Mouse (Mus musculus) thymus, postnatal 36 days (tissue): ENCODE measurements around the gene Mrps7.

Experiments
- DNase-seq, 2 experiments: peaks; one replicate each; pipeline ENCODE4 v3.0.0; 2022; ENCODE audit warnings: mixed read lengths in 2 of 2

Gene Mrps7

DNA sequence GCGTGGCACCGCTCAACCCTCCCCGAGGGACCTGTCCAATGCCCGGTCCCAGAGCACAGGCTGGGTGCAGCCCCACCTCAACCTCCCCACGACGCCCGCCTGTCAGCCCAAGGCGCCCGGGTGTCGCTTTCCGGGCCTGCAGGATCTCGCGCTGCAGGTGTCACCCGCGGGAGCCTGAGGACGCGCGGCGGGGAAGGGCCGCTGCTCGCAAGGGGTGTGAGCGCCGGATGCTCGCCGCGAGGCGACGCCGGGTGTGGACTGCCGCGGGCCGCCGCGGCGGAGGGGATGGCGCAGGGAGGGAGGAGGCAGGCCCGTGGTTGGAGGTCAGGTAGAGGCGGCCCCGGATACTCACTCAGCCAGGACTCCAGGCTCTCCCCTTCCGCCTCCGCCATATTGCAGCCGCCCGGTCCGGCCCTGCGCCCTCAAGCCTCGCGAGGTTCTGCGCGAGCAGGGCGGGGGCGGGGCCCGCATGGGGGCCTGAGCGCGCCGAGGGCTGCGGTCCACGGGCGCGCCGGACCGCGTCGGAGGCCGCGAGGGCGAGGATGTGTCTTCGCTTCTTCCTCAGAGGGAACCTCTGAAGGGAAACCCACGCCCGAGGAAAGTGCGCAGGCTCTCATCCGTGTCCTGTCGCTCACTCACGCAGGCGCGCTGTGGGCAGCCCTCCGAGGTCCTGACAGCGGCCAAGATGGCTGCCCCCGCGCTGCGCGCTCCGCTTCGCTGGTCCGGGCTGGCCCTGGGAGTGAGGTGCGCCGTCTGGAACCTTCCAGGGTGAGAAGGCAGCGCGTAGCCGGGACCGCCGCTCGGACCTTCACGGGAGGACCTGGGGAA, at the start of gene Mrps7, which contains the start of gene Gga3:
TSS of gene Mrps7 (plus strand) at position 450 of the 828 bp plus-strand sequence.
TSS of gene Gga3 (minus strand) at position 576 of the 828 bp plus-strand sequence.
- DNase-seq, result peak; percentile 92

DNA sequence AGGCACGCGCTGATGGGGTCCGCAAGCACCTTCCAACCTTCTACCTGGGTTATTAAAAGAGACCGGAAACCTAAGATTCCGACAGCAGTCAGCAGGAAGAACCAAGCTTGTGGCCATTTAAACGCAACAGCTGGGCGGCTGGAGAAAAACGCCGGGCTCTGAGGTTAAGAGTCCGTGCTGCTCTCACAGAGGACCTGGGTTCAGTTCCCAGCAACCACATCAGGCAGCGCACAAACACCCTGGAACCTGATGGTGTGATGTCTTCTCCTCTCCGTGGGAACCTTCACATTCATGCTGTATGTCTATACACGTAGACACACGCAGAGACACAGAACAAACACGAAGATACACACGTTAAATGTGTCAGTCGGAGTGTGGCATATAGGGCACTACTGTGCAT, 48.0 kb upstream of the Mrps7 start:
- no peak for DNase-seq

DNA sequence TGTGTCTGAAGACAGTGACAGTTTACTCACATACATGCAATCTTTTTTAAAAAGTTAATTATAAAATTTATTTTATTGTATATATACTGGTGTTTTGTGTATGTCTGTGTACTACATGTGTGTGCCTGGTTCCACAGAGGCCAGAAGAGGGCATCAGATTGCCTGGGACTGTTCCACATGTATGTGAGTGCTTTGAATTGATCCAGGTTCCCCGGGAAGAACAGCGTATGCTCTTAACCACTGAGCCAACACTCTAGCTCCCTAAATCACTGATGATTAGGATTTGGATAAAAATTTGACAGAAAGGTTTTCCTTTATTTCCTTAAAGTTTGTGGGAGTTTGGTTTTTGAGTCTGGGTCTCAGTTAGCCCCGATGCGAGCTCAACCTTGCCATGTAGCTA, 40.3 kb upstream of the Mrps7 start:
- DNase-seq, result peak in 1 of 2 experiments; percentile 14

DNA sequence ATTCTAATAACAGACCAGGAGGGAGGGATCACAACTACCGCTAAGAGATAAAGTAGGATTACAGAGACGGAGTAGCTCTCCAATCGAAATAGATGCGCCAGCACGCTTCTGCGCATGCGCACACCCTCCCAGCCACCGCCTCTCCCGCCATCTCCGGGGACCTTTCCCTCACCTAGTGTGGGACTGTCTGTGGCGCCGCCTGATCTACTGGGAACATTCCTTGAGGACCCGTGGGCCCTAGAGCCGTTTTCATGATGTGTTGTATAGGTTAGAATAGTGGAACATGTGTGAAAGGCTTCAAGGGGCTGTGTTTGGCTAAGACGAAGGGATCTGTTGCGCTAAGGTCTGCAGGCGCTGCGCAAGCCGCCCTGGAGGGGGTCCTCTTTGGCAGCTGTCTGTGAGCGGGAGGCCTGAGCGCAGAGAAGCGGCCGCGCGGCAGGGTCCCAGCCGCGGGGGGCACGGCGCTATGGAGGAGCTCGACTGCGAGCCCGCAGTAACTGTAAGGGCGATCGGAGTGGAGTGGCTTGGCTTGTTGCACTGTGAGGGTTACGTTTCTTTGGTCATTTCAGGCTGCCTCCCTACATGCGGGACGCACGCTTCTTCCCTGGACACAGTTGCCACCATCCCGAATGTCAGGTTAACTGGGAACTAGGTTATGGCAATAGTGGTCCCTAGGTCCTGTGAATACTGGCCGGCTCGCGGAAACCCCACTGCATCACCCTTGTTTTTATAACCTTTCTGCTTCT, 39.5 kb upstream of the Mrps7 start, which contains the start of gene Nup85:
TSS of gene Nup85 (plus strand) at position 371 of the 746 bp plus-strand sequence.
- DNase-seq, result peak; percentile 96 to 97

DNA sequence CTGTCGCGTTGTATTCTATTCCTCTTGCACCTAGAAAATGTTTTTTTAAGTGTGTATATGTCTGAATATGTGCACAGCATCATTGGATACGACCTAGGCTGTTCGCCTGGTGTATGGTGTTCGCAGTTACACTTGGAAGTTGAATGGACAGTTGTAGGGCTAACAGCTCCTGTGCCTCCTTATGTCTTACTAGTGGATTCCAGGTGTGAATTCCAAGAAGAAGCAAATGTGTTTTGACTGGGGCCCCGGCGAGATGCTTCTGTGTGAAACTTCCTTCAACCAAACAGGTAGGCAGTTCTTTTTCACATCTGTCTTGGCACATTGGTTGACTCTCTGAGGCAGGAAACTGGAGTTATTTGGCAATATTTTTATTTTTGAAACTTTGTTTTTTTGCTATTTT, 38.8 kb upstream of the Mrps7 start:
- DNase-seq, result no peak

DNA sequence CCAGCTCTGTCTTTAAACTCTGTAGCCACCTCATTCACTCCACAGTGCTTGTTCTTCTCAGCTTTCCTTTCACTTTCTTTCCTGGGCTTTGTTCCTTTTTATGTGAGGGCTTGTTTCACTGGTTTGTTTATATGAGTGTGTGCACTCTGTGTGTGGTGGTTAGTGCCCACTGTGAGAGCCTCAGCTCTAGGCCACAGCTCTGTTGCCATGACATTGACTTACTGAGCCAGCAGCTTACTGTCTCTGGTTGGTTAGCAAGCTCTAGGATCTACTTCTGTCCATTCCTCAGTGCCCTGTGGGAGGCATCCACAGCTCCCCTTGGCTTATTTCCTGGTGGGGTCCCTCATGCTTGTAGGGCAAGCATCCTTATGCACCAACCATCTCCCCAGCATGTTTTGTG, 24.6 kb upstream of the Mrps7 start:
- no peak for DNase-seq

DNA sequence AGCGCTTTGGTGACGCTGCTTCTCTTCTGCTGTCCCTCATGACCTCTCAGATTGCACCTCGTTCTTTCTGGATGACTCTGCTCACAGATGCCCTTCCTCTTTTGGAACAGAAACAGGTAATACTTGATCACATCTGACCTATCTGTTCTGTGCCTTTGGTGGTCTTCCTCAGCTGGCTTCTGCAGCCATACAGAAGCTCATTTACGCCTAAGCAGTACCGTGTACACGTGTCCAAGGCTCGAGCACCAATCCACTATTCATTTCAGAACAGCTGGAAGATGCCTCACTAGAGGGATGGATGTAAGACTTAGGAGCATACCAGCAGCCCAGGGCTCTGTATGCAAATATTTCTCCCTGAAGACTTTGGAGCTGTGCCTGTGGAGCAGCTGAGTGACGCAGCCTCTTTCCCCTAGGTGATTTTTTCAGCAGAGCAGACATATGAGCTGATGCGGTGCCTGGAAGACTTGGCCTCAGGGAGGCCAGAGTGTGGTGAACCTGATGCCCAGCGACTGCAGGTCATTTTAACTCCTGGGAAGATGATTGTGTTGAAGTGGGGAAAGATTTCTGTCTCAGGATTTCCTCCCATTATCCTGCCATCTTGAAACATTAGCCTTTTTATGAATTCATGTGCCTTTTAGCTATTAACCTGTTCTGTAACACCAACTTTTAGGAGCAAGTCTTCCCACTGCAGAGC, 20.7 kb upstream of the Mrps7 start:
- no peak for DNase-seq

DNA sequence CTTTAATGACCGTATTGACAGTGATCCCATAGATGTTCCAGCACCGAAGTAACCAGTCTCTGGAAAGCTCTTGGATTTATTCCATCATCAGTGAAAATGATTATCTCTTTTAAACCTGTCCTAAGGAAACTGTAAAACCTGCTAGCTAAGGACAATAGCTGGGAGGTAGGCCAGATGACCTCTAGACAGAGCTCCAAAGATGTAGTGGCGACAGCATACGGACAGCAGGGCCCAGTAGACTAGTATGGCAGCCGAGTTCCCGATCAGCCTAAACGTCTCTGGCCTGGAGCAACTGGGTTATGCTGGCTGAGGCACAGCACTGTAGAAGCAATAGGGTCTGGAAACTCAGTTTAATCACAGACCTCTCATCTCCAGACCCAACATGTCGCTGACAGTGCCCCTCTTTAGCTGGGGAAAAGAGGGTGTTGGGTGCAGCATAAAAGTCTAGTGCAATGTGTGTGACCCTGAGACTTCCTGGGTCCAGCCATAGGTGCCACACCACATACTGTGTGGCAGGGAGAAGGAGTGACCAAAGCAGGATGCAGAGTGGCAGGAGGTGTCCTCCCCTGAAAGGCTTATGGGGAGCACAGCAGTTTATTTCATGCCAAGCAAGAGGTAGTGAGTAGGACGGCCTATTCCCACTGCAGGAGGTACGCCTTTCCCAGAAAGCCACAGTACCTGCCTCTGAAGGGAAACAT, 19.2 kb upstream of the Mrps7 start:
- DNase-seq, result no peak

DNA sequence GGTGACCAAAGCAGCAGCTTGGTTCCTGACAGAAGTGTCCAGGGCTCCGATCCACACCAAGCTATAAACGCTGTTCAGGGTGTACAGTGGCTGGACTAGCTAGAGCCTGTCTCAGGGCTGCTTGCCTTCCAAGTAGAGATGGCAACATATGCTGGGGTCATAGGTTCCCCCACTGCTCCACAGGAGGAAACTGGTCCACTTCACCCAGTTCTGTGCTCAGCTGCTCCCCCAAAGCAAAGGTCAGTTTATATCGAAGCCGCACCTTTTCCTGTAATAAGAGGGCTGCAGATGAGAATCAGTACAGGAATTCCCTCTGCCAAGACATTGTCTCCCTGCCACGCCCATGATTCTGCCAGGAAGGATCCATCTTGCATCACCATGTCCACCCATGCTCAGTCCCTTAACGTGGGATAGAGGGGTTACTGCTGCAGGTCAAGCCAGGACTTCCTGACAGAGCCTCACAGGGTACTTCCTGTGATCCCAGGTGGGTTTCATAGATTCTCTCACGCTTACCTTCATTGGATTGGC, 18.1 kb upstream of the Mrps7 start:
- no peak for DNase-seq

DNA sequence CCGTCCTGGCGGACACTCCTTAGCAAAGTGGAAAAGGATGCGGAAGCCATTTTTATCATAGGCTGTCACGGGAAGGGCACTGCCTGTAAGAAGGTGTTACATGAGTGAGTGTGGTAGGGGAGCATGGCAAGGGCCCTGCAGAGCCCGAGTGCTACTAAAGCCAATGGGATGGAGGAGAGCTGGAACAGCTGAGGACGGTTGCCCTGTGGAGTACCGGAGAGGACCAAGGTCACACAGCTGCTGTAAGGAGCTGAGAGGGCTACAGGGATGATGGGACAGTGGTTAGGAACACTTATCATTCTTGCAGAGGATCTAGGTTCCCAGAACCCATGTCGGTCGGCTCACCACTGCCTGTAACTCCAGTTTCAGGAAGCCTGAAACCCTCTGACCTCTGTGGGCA, 17.3 kb upstream of the Mrps7 start:
- DNase-seq, result no peak

DNA sequence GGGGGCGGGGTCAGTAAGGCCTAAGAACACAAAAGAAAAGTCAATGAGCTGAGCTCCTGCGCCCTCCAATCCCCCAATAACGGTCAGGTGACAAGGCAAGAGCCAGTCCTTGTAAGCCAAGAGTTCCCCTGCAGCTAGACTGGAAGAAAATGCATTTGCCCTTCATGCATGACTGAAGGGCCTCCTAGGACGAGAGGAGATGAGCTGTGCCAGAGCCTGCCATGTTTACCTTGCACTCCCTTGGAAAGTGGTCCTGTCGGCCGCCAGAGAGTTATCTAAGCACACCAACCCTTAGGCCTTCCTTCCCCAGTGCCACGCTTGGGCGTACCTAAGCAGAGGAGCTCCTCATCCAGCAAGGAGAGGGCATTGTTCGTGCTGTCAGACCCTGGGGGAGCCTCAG, 15.7 kb upstream of the Mrps7 start:
- DNase-seq, result no peak

DNA sequence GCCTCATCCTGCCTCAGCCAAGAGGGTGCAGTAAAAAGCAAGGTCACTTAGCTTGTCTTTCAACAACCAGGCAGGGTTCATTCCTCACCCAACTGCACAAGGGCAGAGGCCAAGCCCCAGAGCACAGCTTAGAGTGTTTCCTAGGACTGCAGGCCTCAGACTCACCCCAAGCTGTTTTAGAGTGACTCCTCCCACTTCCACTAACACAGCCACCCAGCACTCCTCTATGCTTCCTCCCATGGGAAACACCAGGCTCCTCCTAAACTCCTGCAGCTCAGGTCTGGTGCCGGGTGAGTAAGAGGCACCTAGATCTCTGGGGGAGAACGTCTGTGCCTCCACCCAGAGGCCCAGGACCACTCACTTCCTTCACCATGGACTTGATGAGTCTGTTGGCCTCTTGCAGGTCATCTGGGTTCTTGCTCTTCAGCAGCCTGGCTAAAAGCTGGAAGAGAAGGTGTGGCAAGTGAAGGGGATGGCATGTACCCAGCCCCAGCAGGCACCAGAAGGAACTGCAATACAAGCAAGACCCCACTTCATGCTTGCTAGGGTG, 13.1 kb upstream of the Mrps7 start:
- no peak for DNase-seq

DNA sequence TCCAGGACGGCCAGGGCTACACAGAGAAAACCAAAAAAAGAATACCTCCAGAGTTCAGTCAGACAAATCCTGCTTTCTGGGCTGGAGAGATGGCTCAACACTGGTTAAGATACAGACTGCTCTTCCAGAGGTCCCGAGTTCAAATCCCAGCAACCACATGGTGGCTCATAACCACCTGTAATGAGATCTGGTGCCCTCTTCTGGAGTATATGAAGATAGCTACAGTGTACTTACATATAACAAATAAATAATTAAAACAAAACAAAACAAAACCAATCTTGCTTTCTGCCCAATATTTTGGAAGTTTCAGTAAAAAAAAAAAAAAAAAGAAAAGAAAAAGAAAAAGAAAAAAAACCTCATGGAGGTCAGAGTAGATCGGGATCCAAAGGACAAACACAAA, 8.5 kb upstream of the Mrps7 start:
- no peak for DNase-seq

DNA sequence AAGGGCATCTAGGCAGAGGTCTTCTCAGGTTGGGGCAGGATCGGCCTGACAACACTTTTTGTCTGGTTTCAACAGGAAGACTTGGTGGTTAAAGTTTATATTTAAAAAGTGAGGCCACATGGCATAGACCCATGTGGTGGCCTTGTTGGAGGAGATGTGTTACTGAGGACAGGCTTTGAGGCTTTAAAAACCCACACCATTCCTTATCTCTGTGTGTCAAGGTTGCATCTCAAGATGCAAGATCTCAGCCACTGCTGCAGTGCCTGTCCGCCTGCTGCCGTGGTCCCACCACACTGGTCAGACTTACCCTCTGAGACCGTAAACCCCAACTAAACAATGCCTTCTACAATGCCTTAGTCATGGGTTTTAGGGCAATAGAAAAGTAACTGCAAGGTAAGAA, 5.4 kb upstream of the Mrps7 start:
- no peak for DNase-seq

DNA sequence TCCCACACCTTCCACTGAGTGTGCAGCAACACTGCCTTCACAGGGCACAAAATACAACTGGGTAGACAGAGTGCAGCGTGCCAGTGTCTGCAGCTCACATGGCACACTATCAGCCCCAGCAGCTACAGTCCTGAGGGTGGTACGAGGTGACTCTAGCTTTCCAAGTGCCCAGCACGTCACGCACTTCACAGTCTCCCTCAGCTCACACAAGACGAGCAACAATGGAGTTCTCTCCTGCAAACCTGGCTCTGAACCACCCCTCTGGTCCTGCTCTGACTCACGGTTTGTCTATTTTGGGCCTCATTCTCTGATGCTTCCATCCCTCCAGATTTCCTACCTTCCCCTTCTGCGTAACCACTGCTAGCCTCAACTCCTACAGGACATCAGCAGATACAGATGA, 4.0 kb upstream of the Mrps7 start:
- no peak for DNase-seq

DNA sequence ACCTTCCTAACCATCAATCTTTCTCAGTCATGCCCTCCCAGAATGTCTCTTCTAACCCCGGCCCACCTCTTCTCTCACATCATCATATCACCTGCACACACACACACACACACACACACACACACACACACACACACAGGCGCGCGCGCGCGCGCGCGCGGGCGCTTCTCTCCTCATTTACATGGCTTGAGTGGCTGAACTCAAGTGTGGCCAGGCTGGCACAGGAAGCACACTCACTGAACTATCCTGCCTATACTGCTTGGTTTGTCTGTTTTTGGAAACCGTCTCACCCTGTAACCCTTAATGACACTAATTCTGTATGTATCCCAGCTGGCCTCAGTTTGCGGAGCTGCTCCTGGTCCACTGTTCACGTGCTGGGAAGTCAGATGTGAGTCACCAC, 3.0 kb upstream of the Mrps7 start:
- no peak for DNase-seq

DNA sequence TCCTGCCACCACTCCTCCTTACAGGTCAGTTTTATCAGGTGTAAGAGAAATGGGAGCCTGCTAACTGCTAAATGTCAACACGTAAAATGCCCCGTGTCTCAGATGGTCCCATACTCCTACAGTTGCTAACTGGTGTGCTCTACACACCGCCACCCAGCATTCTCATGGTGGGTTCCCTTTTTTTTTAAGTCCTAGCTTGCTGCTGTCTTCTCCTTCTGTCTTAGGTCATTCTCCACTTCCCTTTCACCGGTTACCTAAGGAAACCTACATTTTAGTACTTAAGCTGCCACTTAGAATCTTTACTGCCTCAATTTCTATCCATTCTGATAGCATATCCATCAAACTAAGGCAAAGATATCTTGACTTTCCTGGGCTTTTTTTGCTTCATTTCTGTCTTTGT, 2.6 kb upstream of the Mrps7 start:
- DNase-seq, result no peak

DNA sequence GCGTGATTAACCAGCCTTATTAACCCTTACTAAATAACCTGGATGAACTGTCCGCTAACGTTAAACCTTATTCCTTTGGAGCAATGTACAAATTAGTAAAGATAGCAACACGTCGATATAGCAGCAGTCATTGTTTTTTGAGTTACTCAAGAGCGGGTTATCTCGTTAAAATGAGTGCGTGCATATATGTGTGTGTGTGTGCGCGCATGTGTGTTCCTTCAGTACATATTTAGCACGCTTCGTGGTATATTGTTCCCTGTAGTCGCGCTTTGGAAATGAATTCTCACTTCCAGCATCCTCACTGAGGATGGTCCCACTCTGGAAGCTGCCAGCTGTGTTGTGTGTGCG, 623 bp upstream of the Mrps7 start:
- no peak for DNase-seq

DNA sequence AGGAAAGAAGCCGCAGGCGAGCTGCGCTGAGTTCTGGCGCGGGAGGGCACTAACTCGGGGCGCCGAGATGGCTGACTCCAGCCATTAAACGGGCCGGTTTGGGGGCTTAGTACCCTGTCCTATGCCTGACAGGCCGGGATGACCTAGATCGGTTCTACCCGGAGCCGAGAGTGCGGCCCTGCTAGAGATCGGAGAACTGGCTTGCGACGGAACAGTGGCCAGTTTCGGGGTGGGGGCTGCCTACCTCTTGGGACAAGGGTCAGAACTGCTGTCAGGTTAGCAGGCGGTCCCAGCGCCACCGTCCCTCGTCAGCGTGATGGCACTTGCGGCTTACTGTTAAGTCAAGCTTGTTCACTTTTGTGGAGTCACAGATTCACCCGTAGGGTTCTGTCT, 575 bp downstream of the Mrps7 start:
- DNase-seq, result peak in 1 of 2 experiments; percentile 55

DNA sequence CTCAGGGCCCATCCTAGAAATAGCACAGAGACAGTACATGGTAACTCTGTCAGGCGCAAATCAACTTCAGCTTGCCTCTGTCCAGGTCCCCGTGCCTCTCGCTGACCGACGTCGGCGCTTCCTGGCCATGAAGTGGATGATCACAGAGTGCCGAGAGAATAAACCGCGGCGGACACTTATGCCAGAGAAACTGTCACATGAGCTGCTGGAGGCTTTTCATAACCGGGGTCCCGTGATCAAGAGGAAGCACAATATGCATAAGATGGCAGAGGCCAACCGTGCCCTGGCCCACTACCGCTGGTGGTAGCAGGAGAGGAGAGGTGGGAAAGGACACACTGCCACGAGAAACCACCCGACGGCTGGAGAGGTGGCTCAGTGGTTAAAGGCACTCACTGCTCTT, 3.0 kb downstream of the Mrps7 start:
- no peak for DNase-seq

DNA sequence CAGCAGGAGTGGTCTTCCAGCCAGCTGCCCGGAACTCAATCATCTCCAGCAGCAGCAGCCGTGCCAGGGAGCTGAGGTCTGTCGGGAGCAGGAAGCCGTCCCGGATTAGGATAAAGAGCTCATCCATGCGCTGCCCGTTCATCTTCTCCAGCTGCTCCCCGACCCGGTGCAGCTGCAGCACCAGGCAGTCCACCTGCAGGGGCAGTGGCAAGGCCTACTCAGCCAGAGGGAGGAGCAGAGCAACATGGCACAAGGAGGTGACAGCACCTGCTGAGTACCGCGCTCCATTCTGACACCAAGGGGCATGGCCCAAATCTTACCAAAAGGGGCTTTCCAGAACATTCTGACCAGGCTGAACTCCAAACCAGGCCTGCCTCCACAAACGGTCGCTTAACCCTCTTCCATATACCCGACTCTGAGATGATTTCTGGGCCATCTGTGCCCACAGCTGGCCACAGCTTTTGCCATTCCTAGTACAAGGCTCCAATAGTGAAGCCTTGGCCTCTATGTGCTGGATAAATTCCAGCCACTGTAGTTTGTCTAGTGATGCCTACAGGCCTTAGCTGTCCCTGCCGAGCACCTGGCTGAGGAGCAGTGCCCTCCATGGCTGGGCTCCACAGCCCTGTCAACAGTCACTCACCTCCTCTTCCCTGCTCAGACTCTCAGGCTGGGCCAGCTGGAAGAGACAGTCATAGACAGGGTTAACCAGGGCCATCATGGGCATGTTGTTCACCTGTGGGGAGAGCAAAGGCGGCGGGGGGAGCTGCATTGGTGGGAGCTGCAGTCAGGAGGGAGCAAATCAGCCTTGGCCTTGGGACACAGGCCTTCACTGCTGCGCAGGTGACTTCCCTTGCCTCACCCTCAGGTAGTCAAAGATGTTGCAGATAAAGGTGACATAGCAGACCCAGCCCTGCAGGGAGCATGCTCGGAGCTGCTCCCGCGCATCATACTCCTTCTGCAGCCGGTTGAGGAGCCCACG, 5.0 kb downstream of the Mrps7 start:
- DNase-seq, result no peak
